Mouse (Mus musculus) forebrain, embryonic 10.5 days (tissue): ENCODE measurements around the gene Klhl12. TPM values are rescaled to one million over a fixed set of nuclear protein-coding genes. Genes with fewer than 3 reads are reported as not detected.
A peak's percentile ranks its signal among the peaks of the same experiment; 100 is the strongest.
"Not testable (repeated sequence)": the region's sequence is repeated elsewhere in the genome, so short reads cannot be mapped to it uniquely, and the experiment has no call there.

ENCODE experiments used
- DNase-seq: peaks from one replicate; pipeline ENCODE4 v3.0.0-alpha.2; 2017; ENCODE audit warnings: low spot score; ENCODE audit errors: extremely low spot score
- H3K27ac ChIP-seq: fragments of 300-500 bp; sonication (generic); 2 replicates; pipeline ENCODE4 v1.5.1; 2016; ENCODE audit warnings: mild to moderate bottlenecking
- H3K27me3 ChIP-seq: fragments of 300-500 bp; sonication (generic); 2 replicates; pipeline ENCODE4 v1.6.1; 2016; ENCODE audit warnings: mild to moderate bottlenecking; ENCODE audit not compliant: poor library complexity, severe bottlenecking
- H3K36me3 ChIP-seq: fragments of 300-500 bp; sonication (generic); replicated peaks from 2 replicates; pipeline ENCODE4 v1.6.1; 2016; ENCODE audit warnings: mild to moderate bottlenecking, moderate library complexity
- H3K4me1 ChIP-seq: fragments of 300-500 bp; sonication (generic); 2 replicates; pipeline ENCODE4 v1.6.1; 2016
- H3K4me3 ChIP-seq: fragments of 300-500 bp; sonication (generic); 2 replicates; pipeline ENCODE4 v1.5.1; 2016; ENCODE audit warnings: mild to moderate bottlenecking, moderate library complexity
- H3K9me3 ChIP-seq: fragments of 300-500 bp; sonication (generic); 2 replicates; pipeline ENCODE4 v1.6.1; 2016; ENCODE audit warnings: mild to moderate bottlenecking, moderate library complexity
- WGBS: fragments of 180-500 bp; shearing (Covaris S2); methylation state at CpG from one replicate; pipeline ENCODE4 v1.1.7; 2016; 5-methylcytosine and 5-hydroxymethylcytosine counted together
- polyA plus RNA-seq: library from polyadenylated mRNA; unstranded; fragments of >200 nt; fragmentation: Nextera tagmentation; extraction: Ambion mirVana; gene quantifications from 2 replicates; pipeline ENCODE4 v1.2.1, GENCODE M21; 2016

Klhl12 gene
- polyA plus RNA-seq, 1 experiment from 2014 or later: 39.5 TPM

GRCm38 (mm10) chr1:134512183-134512582, 56.9 kb downstream of the Klhl12 start:
- H3K4me3 ChIP-seq: no peak overlapping the region
- no peaks in the 10 kb centered on the region for H3K9me3 ChIP-seq
- H3K27me3 ChIP-seq: peaks cover 53% of the 10 kb centered on the region
- peaks cover 31% of the 10 kb centered on the region for H3K4me1 ChIP-seq
- no peak overlapping the region for H3K27ac ChIP-seq
- no peak for DNase-seq
- 78% methylated on average over 4 of the region's 4 CpGs for whole genome bisulfite sequencing
- peaks cover 17% of the 10 kb centered on the region for H3K36me3 ChIP-seq

- Histone ChIP-seq H3K27me3 (peaks cover 53% of the 10 kb centered on the region), H3K4me3 (peak overlapping the region; percentile 58), H3K9me3 (no peaks in the 10 kb centered on the region), H3K27ac (no peak overlapping the region), H3K4me1 (peaks cover 31% of the 10 kb centered on the region), H3K36me3 (peaks cover 13% of the 10 kb centered on the region)
- WGBS: 56% methylated on average over 6 of the region's 6 CpGs
- no peak for DNase-seq
Observed at GRCm38 (mm10) chr1:134512584-134512983, 57.3 kb downstream of the Klhl12 start.

- peak; percentile 33 for DNase-seq
- peak overlapping the region; percentile 72; the same call in 1 of the 2 replicates for H3K27ac ChIP-seq
- H3K36me3 ChIP-seq: peaks cover 5% of the 10 kb centered on the region
- H3K4me1 ChIP-seq: peaks cover 31% of the 10 kb centered on the region
- H3K9me3 ChIP-seq: no peaks in the 10 kb centered on the region
- WGBS: 1% methylated on average over 38 of the region's 38 CpGs
- peaks cover 53% of the 10 kb centered on the region for H3K27me3 ChIP-seq
- H3K4me3 ChIP-seq: peak overlapping the region; percentile 58
Observed at GRCm38 (mm10) chr1:134513312-134513860, 58.1 kb downstream of the Klhl12 start.

- 45% methylated on average over 16 of the region's 16 CpGs for WGBS
- 0 out of 2 replicates have a peak overlapping the region, but pooled peaks have one; percentile 72 for H3K27ac ChIP-seq
- peaks cover 33% of the 10 kb centered on the region for H3K4me1 ChIP-seq
- H3K4me3 ChIP-seq: peak overlapping the region; percentile 58
- H3K36me3 ChIP-seq: peaks cover 3% of the 10 kb centered on the region
- peaks cover 53% of the 10 kb centered on the region for H3K27me3 ChIP-seq
- no peak for DNase-seq
- no peaks in the 10 kb centered on the region for H3K9me3 ChIP-seq
Observed at GRCm38 (mm10) chr1:134513876-134514590, 58.7 kb downstream of the Klhl12 start.

- Histone ChIP-seq H3K4me3 (no peak overlapping the region), H3K4me1 (peaks cover 33% of the 10 kb centered on the region), H3K9me3 (no peaks in the 10 kb centered on the region), H3K36me3 (no peaks in the 10 kb centered on the region), H3K27me3 (peaks cover 51% of the 10 kb centered on the region), H3K27ac (peak overlapping the region; percentile 65)
- DNase-seq: no peak
- whole genome bisulfite sequencing: 80% methylated on average over 2 of the region's 2 CpGs
Observed at GRCm38 (mm10) chr1:134515891-134516290, 60.6 kb downstream of the Klhl12 start.

- no peak overlapping the region for H3K4me3 ChIP-seq
- H3K36me3 ChIP-seq: no peaks in the 10 kb centered on the region
- peak overlapping the region; percentile 65 for H3K27ac ChIP-seq
- no peaks in the 10 kb centered on the region for H3K9me3 ChIP-seq
- WGBS: 9% methylated on average over 4 of the region's 4 CpGs
- H3K4me1 ChIP-seq: peaks cover 33% of the 10 kb centered on the region
- DNase-seq: peak; percentile 35
- H3K27me3 ChIP-seq: peaks cover 44% of the 10 kb centered on the region
Observed at GRCm38 (mm10) chr1:134516491-134517198, 61.3 kb downstream of the Klhl12 start.

GRCm38 (mm10) chr1:134517841-134518240, 62.5 kb downstream of the Klhl12 start:
- H3K27me3 ChIP-seq: peaks cover 32% of the 10 kb centered on the region
- H3K27ac ChIP-seq, DNase-seq, H3K4me3 ChIP-seq, H3K9me3 ChIP-seq, H3K36me3 ChIP-seq: not testable (repeated sequence)
- peaks cover 27% of the 10 kb centered on the region for H3K4me1 ChIP-seq
- 96% methylated on average over 14 of the region's 14 CpGs for WGBS

GRCm38 (mm10) chr1:134518677-134519076, 63.3 kb downstream of the Klhl12 start:
- Histone ChIP-seq H3K9me3 (no peaks in the 10 kb centered on the region), H3K4me3 (no peak overlapping the region), H3K27ac (no peak overlapping the region), H3K4me1 (peaks cover 19% of the 10 kb centered on the region), H3K36me3 (no peaks in the 10 kb centered on the region), H3K27me3 (peaks cover 23% of the 10 kb centered on the region)
- DNase-seq: peak; percentile 56
- WGBS: 14% methylated on average over 7 of the region's 7 CpGs

- peaks cover 16% of the 10 kb centered on the region for H3K4me1 ChIP-seq
- 93% methylated on average over 5 of the region's 5 CpGs for WGBS
- not testable (repeated sequence) for H3K9me3 ChIP-seq, H3K4me3 ChIP-seq, H3K36me3 ChIP-seq, H3K27ac ChIP-seq, DNase-seq
- H3K27me3 ChIP-seq: peaks cover 18% of the 10 kb centered on the region
Observed at GRCm38 (mm10) chr1:134519201-134519600, 63.9 kb downstream of the Klhl12 start.

GRCm38 (mm10) chr1:134520001-134520721, 64.8 kb downstream of the Klhl12 start:
- no peak overlapping the region for H3K27ac ChIP-seq
- WGBS: 86% methylated on average over 8 of the region's 8 CpGs
- no peak overlapping the region for H3K4me3 ChIP-seq
- H3K27me3 ChIP-seq: peaks cover 8% of the 10 kb centered on the region
- no peaks in the 10 kb centered on the region for H3K36me3 ChIP-seq
- H3K4me1 ChIP-seq: peaks cover 16% of the 10 kb centered on the region
- no peaks in the 10 kb centered on the region for H3K9me3 ChIP-seq
- no peak for DNase-seq

GRCm38 (mm10) chr1:134521163-134521562, 65.8 kb downstream of the Klhl12 start:
- Histone ChIP-seq H3K36me3 (no peaks in the 10 kb centered on the region), H3K4me3 (no peak overlapping the region), H3K4me1 (peaks cover 13% of the 10 kb centered on the region), H3K9me3 (no peaks in the 10 kb centered on the region), H3K27ac (no peak overlapping the region), H3K27me3 (no peaks in the 10 kb centered on the region)
- DNase-seq: no peak
- 85% methylated on average over 7 of the region's 7 CpGs for whole genome bisulfite sequencing

GRCm38 (mm10) chr1:134522325-134522724, 67.0 kb downstream of the Klhl12 start:
- Histone ChIP-seq H3K36me3 (no peaks in the 10 kb centered on the region), H3K4me3 (no peak overlapping the region), H3K27ac (no peak overlapping the region), H3K4me1 (0 out of 2 replicates have a peak, but pooled peaks cover 2% of the 10 kb centered on the region), H3K27me3 (no peaks in the 10 kb centered on the region), H3K9me3 (no peaks in the 10 kb centered on the region)
- DNase-seq: no peak
- WGBS: 62% methylated on average over 2 of the region's 2 CpGs
